Mouse (Mus musculus) MEL (cell line): ENCODE measurements around the gene Pm20d2. TPM values are rescaled to one million over a fixed set of nuclear protein-coding genes. Genes with fewer than 3 reads are reported as not detected.
A peak's percentile ranks its signal among the peaks of the same experiment; 100 is the strongest.

Source experiments
- DNase-seq: peaks from one replicate; pipeline ENCODE4 v3.0.0; 2011; ENCODE audit warnings: low read depth, low spot score
- H3K27ac ChIP-seq: 2 replicates; pipeline ENCODE4 v1.5.1; 2012; ENCODE audit warnings: low read depth, mild to moderate bottlenecking, control low read depth, low read length, moderate library complexity; ENCODE audit not compliant: control insufficient read depth
- H3K27me3 ChIP-seq, 2 experiments: fragments of 150-350 bp in 1 of 2; sonication (generic) in 1 of 2; 2 replicates each; pipeline ENCODE4 v1.6.1; 2012; ENCODE audit warnings: low read length in 2 of 2, mild to moderate bottlenecking in 2 of 2, improper control_type of control experiment in 1 of 2, moderate library complexity in 1 of 2; ENCODE audit not compliant: insufficient read depth in 2 of 2, control insufficient read depth in 1 of 2
- H3K36me3 ChIP-seq, 2 experiments: 2 replicates each; pipeline ENCODE4 v1.6.1; 2012 to 2014; ENCODE audit warnings: low read length in 2 of 2, improper control_type of control experiment in 1 of 2, inconsistent platforms in 1 of 2, mild to moderate bottlenecking in 1 of 2; ENCODE audit not compliant: insufficient read depth in 2 of 2, control insufficient read depth in 1 of 2
- H3K4me1 ChIP-seq, 2 experiments: fragments of 150-350 bp in 1 of 2; sonication (generic) in 1 of 2; 2 replicates each; pipeline ENCODE4 v1.6.1; 2012; ENCODE audit warnings: low read length in 2 of 2, improper control_type of control experiment in 1 of 2, mild to moderate bottlenecking in 1 of 2; ENCODE audit not compliant: insufficient read depth in 2 of 2, control insufficient read depth in 1 of 2
- H3K4me3 ChIP-seq, 2 experiments: fragments of 150-350 bp in 1 of 2; sonication (generic) in 1 of 2; 2 replicates each; pipeline ENCODE4 v1.5.1; 2012; ENCODE audit warnings: low read depth in 2 of 2, low read length in 2 of 2, mild to moderate bottlenecking in 2 of 2, moderate library complexity in 2 of 2, control low read depth in 1 of 2, improper control_type of control experiment in 1 of 2; ENCODE audit not compliant: control insufficient read depth in 1 of 2, insufficient read depth in 1 of 2
- H3K79me2 ChIP-seq: 2 replicates; pipeline ENCODE4 v1.6.1; 2012; ENCODE audit warnings: mild to moderate bottlenecking, low read length, moderate library complexity; ENCODE audit not compliant: control insufficient read depth, poor library complexity, insufficient read depth
- H3K9ac ChIP-seq: 2 replicates; pipeline ENCODE4 v1.6.1; 2012; ENCODE audit warnings: low read depth, mild to moderate bottlenecking, control low read depth, low read length, moderate library complexity; ENCODE audit not compliant: control insufficient read depth, poor library complexity, severe bottlenecking
- H3K9me3 ChIP-seq: fragments of 150-350 bp; sonication (generic); replicated peaks from 2 replicates; pipeline ENCODE4 v1.6.1; 2012; ENCODE audit warnings: mild to moderate bottlenecking, low read length, improper control_type of control experiment, moderate library complexity; ENCODE audit not compliant: insufficient read depth
- CHD2 ChIP-seq: IDR thresholded peaks from 2 replicates; pipeline ENCODE4 v1.6.1; 2011; ENCODE audit warnings: low read length, improper control_type of control experiment
- CTCF ChIP-seq, 3 experiments: IDR thresholded peaks in 2 of 3; conservative IDR thresholded peaks in 1 of 3; 2 replicates each; pipeline ENCODE4 v1.5.1; 2011 to 2012; ENCODE audit warnings: low read length in 3 of 3, low read depth in 2 of 3, mild to moderate bottlenecking in 2 of 3, improper control_type of control experiment in 1 of 3, inconsistent platforms in 1 of 3, mixed read lengths in 1 of 3, moderate library complexity in 1 of 3; ENCODE audit not compliant: control insufficient read depth in 1 of 3, insufficient read depth in 1 of 3, poor library complexity in 1 of 3, severe bottlenecking in 1 of 3
- E2F4 ChIP-seq: IDR thresholded peaks from 2 replicates; pipeline ENCODE4 v1.6.1; 2011; ENCODE audit warnings: low read depth, low read length, improper control_type of control experiment, borderline replicate concordance
- EP300 ChIP-seq, 2 experiments: IDR thresholded peaks; 2 replicates each; pipeline ENCODE4 v1.6.1; 2011; ENCODE audit warnings: improper control_type of control experiment in 2 of 2, low read length in 2 of 2, low read depth in 1 of 2, mild to moderate bottlenecking in 1 of 2
- GABPA ChIP-seq: IDR thresholded peaks from 2 replicates; pipeline ENCODE4 v1.6.1; 2012; ENCODE audit warnings: low read depth, mild to moderate bottlenecking, inconsistent platforms, low read length, improper control_type of control experiment, moderate library complexity
- GATA1 ChIP-seq: IDR thresholded peaks from 2 replicates; pipeline ENCODE4 v1.6.1; 2011; ENCODE audit warnings: low read depth, low read length, improper control_type of control experiment
- MAFK ChIP-seq: IDR thresholded peaks from 2 replicates; pipeline ENCODE4 v1.6.1; 2011; ENCODE audit warnings: low read depth, mild to moderate bottlenecking, low read length, improper control_type of control experiment, borderline replicate concordance
- MAZ ChIP-seq: IDR thresholded peaks from 2 replicates; pipeline ENCODE4 v1.6.1; 2012; ENCODE audit warnings: low read depth, mild to moderate bottlenecking, inconsistent platforms, low read length, improper control_type of control experiment
- MEF2A ChIP-seq: IDR thresholded peaks from 2 replicates; pipeline ENCODE4 v1.6.1; 2014; ENCODE audit warnings: low read depth, mild to moderate bottlenecking, inconsistent platforms, low read length, improper control_type of control experiment; ENCODE audit not compliant: poor library complexity, insufficient replicate concordance, severe bottlenecking; ENCODE audit errors: extremely low read depth
- MYC ChIP-seq: IDR thresholded peaks from 2 replicates; pipeline ENCODE4 v1.6.1; 2011; ENCODE audit warnings: low read depth, mild to moderate bottlenecking, low read length, improper control_type of control experiment, moderate library complexity
- NRF1 ChIP-seq: IDR thresholded peaks from 2 replicates; pipeline ENCODE4 v1.6.1; 2014; ENCODE audit warnings: low read depth, mild to moderate bottlenecking, inconsistent platforms, low read length, improper control_type of control experiment, moderate library complexity; ENCODE audit not compliant: poor library complexity, insufficient read depth, severe bottlenecking
- POLR2AphosphoS2 ChIP-seq: IDR thresholded peaks from 2 replicates; pipeline ENCODE4 v1.6.1; 2011; ENCODE audit warnings: low read length, improper control_type of control experiment
- RAD21 ChIP-seq: IDR thresholded peaks from 2 replicates; pipeline ENCODE4 v1.6.1; 2011; ENCODE audit warnings: mild to moderate bottlenecking, low read depth, low read length, improper control_type of control experiment
- RCOR1 ChIP-seq: IDR thresholded peaks from 2 replicates; pipeline ENCODE4 v1.6.1; 2012; ENCODE audit warnings: low read depth, mild to moderate bottlenecking, inconsistent platforms, low read length, improper control_type of control experiment
- SMC3 ChIP-seq: IDR thresholded peaks from 2 replicates; pipeline ENCODE4 v1.6.1; 2011; ENCODE audit warnings: low read depth, low read length, improper control_type of control experiment
- TAL1 ChIP-seq: IDR thresholded peaks from 2 replicates; pipeline ENCODE4 v1.6.1; 2012; ENCODE audit warnings: mild to moderate bottlenecking, inconsistent platforms, low read length, moderate library complexity, mixed read lengths
- TBP ChIP-seq: IDR thresholded peaks from 2 replicates; pipeline ENCODE4 v1.8.0; 2011; ENCODE audit warnings: low read depth, low read length, improper control_type of control experiment
- USF1 ChIP-seq: IDR thresholded peaks from 2 replicates; pipeline ENCODE4 v1.6.1; 2014; ENCODE audit warnings: low read depth, mild to moderate bottlenecking, inconsistent platforms, low read length, improper control_type of control experiment, moderate library complexity
- ZC3H11A ChIP-seq: IDR thresholded peaks from 2 replicates; pipeline ENCODE4 v1.6.1; 2012; ENCODE audit warnings: low read depth, mild to moderate bottlenecking, inconsistent platforms, low read length, improper control_type of control experiment
- ZNF384 ChIP-seq: IDR thresholded peaks from 2 replicates; pipeline ENCODE4 v1.6.1; 2012; ENCODE audit warnings: low read depth, mild to moderate bottlenecking, inconsistent platforms, low read length, improper control_type of control experiment
- polyA plus RNA-seq, 2 experiments: library from polyadenylated mRNA; stranded (reverse) in 1 of 2; unstranded in 1 of 2; fragments of >175 nt in 1 of 2; fragments of >200 nt in 1 of 2; gene quantifications; 2 replicates each; pipeline versions ENCODE4 v1.2.1 to v1.2.4; 2012; ENCODE audit warnings: low replicate concordance in 2 of 2, low read depth in 1 of 2; ENCODE audit not compliant: insufficient read length in 2 of 2, insufficient read depth in 1 of 2, missing spikeins in 1 of 2
- total RNA-seq: library from RNA; depleted of rRNA; stranded (reverse); fragments of 300-350 nt; gene quantifications from 2 replicates; pipeline ENCODE4 v1.2.3, GENCODE M21; 2012

Pm20d2 gene
- total and polyA plus RNA-seq, 3 experiments: not detected

DNA sequence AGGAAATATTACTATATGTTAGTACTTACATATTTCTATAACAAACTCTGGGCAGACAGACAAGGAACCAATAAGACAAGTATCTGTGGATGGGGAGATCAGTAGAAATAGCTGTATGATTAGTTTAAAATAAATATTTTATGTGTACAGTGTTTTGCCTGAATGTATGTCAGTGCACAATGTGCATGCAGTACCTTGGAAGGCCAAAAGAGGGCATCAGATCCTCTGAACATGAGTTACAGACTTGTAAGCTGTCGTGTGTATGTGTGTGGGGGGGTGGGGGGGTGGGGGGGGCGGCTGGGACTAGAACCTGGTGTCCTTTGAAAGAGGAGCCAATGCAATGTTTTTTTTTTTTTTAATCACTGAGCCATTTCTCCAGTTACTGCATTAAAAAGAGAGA lies 41.7 kb downstream of the Pm20d2 start:
- TF ChIP-seq MAFK: no peak
- TF ChIP-seq RCOR1: no peak
- peak; percentile 39 for TF ChIP-seq ZC3H11A
- peak; percentile 50 for TF ChIP-seq RAD21
- peak; percentile 43 to 62 (median 48) for TF ChIP-seq CTCF (IDR thresholded peaks at IDR 0.05 in 2 of 3, conservative IDR thresholded peaks at IDR 0.05 in 1 of 3; ENCODE audit: control insufficient read depth in 1 of 3, insufficient read depth in 1 of 3, low read depth in 2 of 3, low read length in 3 of 3, poor library complexity in 1 of 3, severe bottlenecking in 1 of 3)
- TF ChIP-seq GATA1: no peak
- TF ChIP-seq CHD2: no peak
- no peak for TF ChIP-seq TBP
- TF ChIP-seq SMC3: peak; percentile 73
- TF ChIP-seq MYC: no peak
- TF ChIP-seq NRF1: no peak
- Histone ChIP-seq H3K9me3 (no peaks in the 10 kb centered on the region), H3K27ac (no peak overlapping the region), H3K36me3 (no peaks in the 10 kb centered on the region), H3K4me3 (no peak overlapping the region), H3K27me3 (peaks cover 0 to 4% of the 10 kb centered on the region in 2 experiments; a peak in 2 of 4 replicates), H3K9ac (no peak overlapping the region), H3K79me2 (no peaks in the 10 kb centered on the region), H3K4me1 (0 out of 4 replicates have a peak, but pooled peaks cover 0 to 3% of the 10 kb centered on the region in 2 experiments)
- DNase-seq: peak; percentile 61

DNA sequence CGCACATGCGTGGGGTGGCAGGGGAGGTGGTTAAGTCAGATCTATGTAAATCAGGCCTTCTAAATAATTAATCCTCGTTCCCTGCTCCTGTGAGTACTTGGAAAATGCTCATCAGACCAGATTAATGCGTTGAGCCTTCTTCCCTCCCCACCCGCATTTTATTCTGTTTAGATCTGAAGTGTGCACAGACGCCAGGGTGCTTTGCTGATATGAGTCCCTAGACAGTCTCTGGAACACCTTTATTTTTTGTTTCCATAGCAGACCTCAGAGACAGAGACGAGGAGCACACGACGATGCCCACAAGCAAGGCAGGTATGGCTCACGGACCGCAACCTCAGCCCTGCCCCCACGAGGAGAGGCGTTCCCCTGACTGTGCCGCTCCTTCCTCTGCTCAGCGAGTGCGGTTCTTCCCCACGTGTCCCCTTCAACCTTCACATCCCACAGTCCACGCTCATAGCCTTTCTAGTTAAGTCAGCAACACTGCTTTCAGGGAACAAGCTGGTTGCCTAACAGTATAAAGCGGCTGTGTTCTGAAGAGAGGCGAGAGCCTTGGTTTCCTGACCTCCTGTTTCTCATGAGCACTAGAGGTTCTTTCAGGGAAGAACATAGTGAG lies 42.8 kb downstream of the Pm20d2 start:
- DNase-seq: no peak
- TF ChIP-seq MAZ: no peak
- TF ChIP-seq E2F4: no peak
- no peak for TF ChIP-seq MEF2A
- no peak for TF ChIP-seq NRF1
- TF ChIP-seq EP300 (IDR thresholded peaks at IDR 0.05; ENCODE audit: low read depth in 1 of 2, low read length in 2 of 2): no peak
- TF ChIP-seq TAL1: no peak
- no peak for TF ChIP-seq GATA1
- no peak for TF ChIP-seq GABPA
- no peak for TF ChIP-seq POLR2AphosphoS2
- TF ChIP-seq ZC3H11A: no peak
- no peak for TF ChIP-seq ZNF384
- no peak for TF ChIP-seq CHD2
- TF ChIP-seq USF1: no peak
- TF ChIP-seq SMC3: no peak
- no peak for TF ChIP-seq MYC

More for the DNA sequence above, 42.8 kb downstream of the Pm20d2 start:
- no peak overlapping the region for H3K9ac ChIP-seq
- H3K27me3 ChIP-seq: peaks cover 2% of the 10 kb centered on the region in 2 experiments; a peak in 2 of 4 replicates
- no peaks in the 10 kb centered on the region for H3K79me2 ChIP-seq
- H3K36me3 ChIP-seq: no peaks in the 10 kb centered on the region
- H3K4me1 ChIP-seq: 0 out of 4 replicates have a peak, but pooled peaks cover 0 to 3% of the 10 kb centered on the region in 2 experiments
- H3K27ac ChIP-seq: no peak overlapping the region
- no peak overlapping the region for H3K4me3 ChIP-seq
- H3K9me3 ChIP-seq: no peaks in the 10 kb centered on the region
